Mouse (Mus musculus): ENCODE measurements around the gene Akap13. TPM values are rescaled to one million over a fixed set of nuclear protein-coding genes. Genes with fewer than 3 reads are reported as not detected.

Akap13 gene
- total RNA-seq, 2 experiments from 2014 or later, result 94.0 to 95.4 TPM

- intact Hi-C loops (cut with DNase I), result loop anchor here (5.0 kb wide), 2 partner anchors 38 to 73 kb away; no protein-coding TSS in a partner anchor
- peak in 1 of 2 experiments; percentile 57 for DNase-seq
Observed at GRCm38 (mm10) chr7:75643986-75644385, 188.7 kb downstream of the Akap13 start.

- intact Hi-C loops (cut with DNase I), result loop anchor here (5.0 kb wide), 2 partner anchors 38 to 73 kb away; no protein-coding TSS in a partner anchor
Observed at GRCm38 (mm10) chr7:75644585-75644984, 189.3 kb downstream of the Akap13 start.

GRCm38 (mm10) chr7:75645156-75645933, 190.0 kb downstream of the Akap13 start:
- intact Hi-C loops (cut with DNase I), result no loop called here
- no peak for DNase-seq

More at GRCm38 (mm10) chr7:75644585-75644984, 189.3 kb downstream of the Akap13 start:
- no peak for DNase-seq

- intact Hi-C loops (cut with DNase I), result no loop called here
Observed at GRCm38 (mm10) chr7:75648051-75648450, 192.7 kb downstream of the Akap13 start.

GRCm38 (mm10) chr7:75648961-75649360, 193.6 kb downstream of the Akap13 start:
- no peak for DNase-seq
- intact Hi-C loops (cut with DNase I), result no loop called here

More at GRCm38 (mm10) chr7:75648051-75648450, 192.7 kb downstream of the Akap13 start:
- DNase-seq, result no peak

- intact Hi-C loops (cut with DNase I), result no loop called here
- DNase-seq, result no peak
Observed at GRCm38 (mm10) chr7:75649966-75650365, 194.6 kb downstream of the Akap13 start.

GRCm38 (mm10) chr7:75653684-75654317, 198.5 kb downstream of the Akap13 start:
- intact Hi-C loops (cut with DNase I), result loop anchor here (2.0 kb wide), 1 partner anchor 13 kb away; no protein-coding TSS in a partner anchor

GRCm38 (mm10) chr7:75655180-75656074, 200.1 kb downstream of the Akap13 start:
- intact Hi-C loops (cut with DNase I), result no loop called here
- DNase-seq, result no peak

More at GRCm38 (mm10) chr7:75653684-75654317, 198.5 kb downstream of the Akap13 start:
- DNase-seq, result no peak

- intact Hi-C loops (cut with DNase I), result no loop called here
Observed at GRCm38 (mm10) chr7:75656297-75656852, 201.0 kb downstream of the Akap13 start.

GRCm38 (mm10) chr7:75656896-75657295, 201.6 kb downstream of the Akap13 start:
- no peak for DNase-seq
- intact Hi-C loops (cut with DNase I), result no loop called here

More at GRCm38 (mm10) chr7:75656297-75656852, 201.0 kb downstream of the Akap13 start:
- no peak for DNase-seq

- DNase-seq, result no peak
- intact Hi-C loops (cut with DNase I), result no loop called here
Observed at GRCm38 (mm10) chr7:75664455-75664854, 209.1 kb downstream of the Akap13 start.

- no peak for DNase-seq
Observed at GRCm38 (mm10) chr7:75666982-75667381, 211.6 kb downstream of the Akap13 start.

GRCm38 (mm10) chr7:75667531-75667930, 212.2 kb downstream of the Akap13 start:
- intact Hi-C loops (cut with DNase I), result loop anchor here (2.0 kb wide), 1 partner anchor 15 kb away; no protein-coding TSS in a partner anchor
- DNase-seq, result no peak

More at GRCm38 (mm10) chr7:75666982-75667381, 211.6 kb downstream of the Akap13 start:
- intact Hi-C loops (cut with DNase I), result loop anchor here (2.0 kb wide), 1 partner anchor 14 kb away; no protein-coding TSS in a partner anchor

- intact Hi-C loops (cut with DNase I), result no loop called here
- no peak for DNase-seq
Observed at GRCm38 (mm10) chr7:75668396-75668795, 213.1 kb downstream of the Akap13 start.

- intact Hi-C loops (cut with DNase I), result no loop called here
- peak; percentile 48 to 49 for DNase-seq
Observed at GRCm38 (mm10) chr7:75669416-75669815, 214.1 kb downstream of the Akap13 start.

GRCm38 (mm10) chr7:75679631-75680030, 224.3 kb downstream of the Akap13 start:
- DNase-seq, result no peak
- intact Hi-C loops (cut with DNase I), result loop anchor here (5.0 kb wide), 1 partner anchor 37 kb away; no protein-coding TSS in a partner anchor

- intact Hi-C loops (cut with DNase I), result loop anchor here (5.0 kb wide), 1 partner anchor 41 kb away; no protein-coding TSS in a partner anchor
Observed at GRCm38 (mm10) chr7:75682901-75683300, 227.6 kb downstream of the Akap13 start.

GRCm38 (mm10) chr7:75683410-75683809, 228.1 kb downstream of the Akap13 start:
- intact Hi-C loops (cut with DNase I), result loop anchor here (5.0 kb wide), 1 partner anchor 41 kb away; no protein-coding TSS in a partner anchor
- DNase-seq, result no peak

More at GRCm38 (mm10) chr7:75682901-75683300, 227.6 kb downstream of the Akap13 start:
- no peak for DNase-seq

GRCm38 (mm10) chr7:75684976-75685375, 229.6 kb downstream of the Akap13 start:
- intact Hi-C loops (cut with DNase I), result loop anchor here (5.0 kb wide), 1 partner anchor 43 kb away; no protein-coding TSS in a partner anchor
- no peak for DNase-seq

All from heart, postnatal 10 days (tissue).